Mouse (Mus musculus) lung, adult 2 months (tissue): Measurements from ENCODE around the gene Zfp811.

Experiments used
- CTCF ChIP-seq: fragments of 200-500 bp; IDR thresholded peaks from 2 replicates; pipeline ENCODE4 v1.5.1; 2011; ENCODE audit warnings: mild to moderate bottlenecking, low read length, control low read depth; ENCODE audit not compliant: insufficient read depth
- POLR2A ChIP-seq: fragments of 200-500 bp; IDR thresholded peaks from 2 replicates; pipeline ENCODE4 v1.6.1; 2011; ENCODE audit warnings: low read depth, mild to moderate bottlenecking, control low read depth, low read length, borderline replicate concordance; ENCODE audit errors: extremely low read depth

DNA sequence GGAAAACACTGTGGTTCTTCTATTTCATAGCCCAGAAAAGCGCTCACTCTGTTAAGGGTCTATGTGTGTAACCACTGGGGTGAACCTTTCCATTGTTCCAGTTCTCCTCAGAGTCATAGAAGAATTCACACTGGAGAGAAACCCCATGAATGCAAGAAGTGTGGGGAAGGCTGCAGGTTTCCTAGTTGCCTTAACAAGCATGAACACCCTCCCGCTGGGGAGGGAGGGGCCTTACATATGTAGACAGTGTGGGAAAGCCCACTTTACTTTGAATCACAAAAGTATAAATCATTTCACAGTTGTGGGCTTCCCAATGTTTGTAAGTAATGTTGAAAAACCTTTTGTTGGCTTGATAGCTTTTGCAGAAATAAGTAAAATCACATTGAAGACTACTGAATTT lies 31.7 kb upstream of the Zfp811 start:
- TF ChIP-seq CTCF: no peak
- TF ChIP-seq POLR2A: no peak
